Mouse (Mus musculus): ENCODE measurements around the gene Inca1. TPM values are rescaled to one million over a fixed set of nuclear protein-coding genes. Genes with fewer than 3 reads are reported as not detected.

Gene Inca1
- polyA plus RNA-seq, 1 experiment = 0.76 TPM

GRCm38 (mm10) chr11:70667271-70668150 lies 32.4 kb downstream of the Inca1 start:
- H3K4me1 ChIP-seq (ENCODE audit: control insufficient read depth, insufficient read depth, insufficient read length) = peaks cover 9% of the 10 kb centered on the region; the same call in 1 of the 2 replicates
- H3K27me3 ChIP-seq (ENCODE audit: control insufficient read depth, insufficient read depth, low read length) = no peaks in the 10 kb centered on the region
- no peak overlapping the region for H3K4me3 ChIP-seq (ENCODE audit: extremely low read depth, insufficient read depth, insufficient read length)
- no peak for TF ChIP-seq CTCF (IDR thresholded peaks at IDR 0.05; ENCODE audit: extremely low read depth, insufficient read depth, insufficient read length, insufficient replicate concordance)
- TF ChIP-seq POLR2A (IDR thresholded peaks at IDR 0.05; ENCODE audit: low read depth, low read length) = no peak
- H3K27ac ChIP-seq (ENCODE audit: insufficient read depth, low read length) = no peak overlapping the region
- no peak for DNase-seq (ENCODE audit: low read depth in 1 of 2, low spot score in 2 of 2)
- H3K36me3 ChIP-seq (ENCODE audit: control insufficient read depth, insufficient read depth, low read length) = peaks cover 20% of the 10 kb centered on the region
- WGBS = 82% methylated on average over 14 of the region's 14 CpGs

- 96% methylated on average over 8 of the region's 8 CpGs for WGBS
- no peak overlapping the region for H3K4me3 ChIP-seq (ENCODE audit: extremely low read depth, insufficient read depth, insufficient read length)
- H3K27me3 ChIP-seq (ENCODE audit: control insufficient read depth, insufficient read depth, low read length) = no peaks in the 10 kb centered on the region
- H3K27ac ChIP-seq (ENCODE audit: insufficient read depth, low read length) = no peak overlapping the region
- TF ChIP-seq CTCF (IDR thresholded peaks at IDR 0.05; ENCODE audit: extremely low read depth, insufficient read depth, insufficient read length, insufficient replicate concordance) = no peak
- TF ChIP-seq POLR2A (IDR thresholded peaks at IDR 0.05; ENCODE audit: low read depth, low read length) = no peak
- H3K4me1 ChIP-seq (ENCODE audit: control insufficient read depth, insufficient read depth, insufficient read length) = peaks cover 9% of the 10 kb centered on the region; the same call in 1 of the 2 replicates
- DNase-seq (ENCODE audit: low read depth in 1 of 2, low spot score in 2 of 2) = no peak
- H3K36me3 ChIP-seq (ENCODE audit: control insufficient read depth, insufficient read depth, low read length) = peaks cover 20% of the 10 kb centered on the region
Measured at GRCm38 (mm10) chr11:70666687-70667086, 33.3 kb downstream of the Inca1 start.

- peaks cover 4% of the 10 kb centered on the region; the same call in 1 of the 2 replicates for H3K4me1 ChIP-seq (ENCODE audit: control insufficient read depth, insufficient read depth, insufficient read length)
- no peak overlapping the region for H3K27ac ChIP-seq (ENCODE audit: insufficient read depth, low read length)
- TF ChIP-seq CTCF (IDR thresholded peaks at IDR 0.05; ENCODE audit: extremely low read depth, insufficient read depth, insufficient read length, insufficient replicate concordance) (no peak), POLR2A (IDR thresholded peaks at IDR 0.05; ENCODE audit: low read depth, low read length) (no peak)
- peaks cover 20% of the 10 kb centered on the region for H3K36me3 ChIP-seq (ENCODE audit: control insufficient read depth, insufficient read depth, low read length)
- H3K27me3 ChIP-seq (ENCODE audit: control insufficient read depth, insufficient read depth, low read length) = no peaks in the 10 kb centered on the region
- H3K4me3 ChIP-seq (ENCODE audit: extremely low read depth, insufficient read depth, insufficient read length) = no peak overlapping the region
- DNase-seq (ENCODE audit: low read depth in 1 of 2, low spot score in 2 of 2) = no peak
- whole genome bisulfite sequencing = 96% methylated on average over 9 of the region's 9 CpGs
Measured at GRCm38 (mm10) chr11:70664741-70665140, 35.2 kb downstream of the Inca1 start.

GRCm38 (mm10) chr11:70663957-70664356 lies 36.0 kb downstream of the Inca1 start:
- WGBS = 93% methylated on average over 6 of the region's 6 CpGs
- Histone ChIP-seq H3K36me3 (ENCODE audit: control insufficient read depth, insufficient read depth, low read length) (peaks cover 20% of the 10 kb centered on the region), H3K4me3 (ENCODE audit: extremely low read depth, insufficient read depth, insufficient read length) (no peak overlapping the region), H3K4me1 (ENCODE audit: control insufficient read depth, insufficient read depth, insufficient read length) (peaks cover 4% of the 10 kb centered on the region; the same call in 1 of the 2 replicates), H3K27me3 (ENCODE audit: control insufficient read depth, insufficient read depth, low read length) (no peaks in the 10 kb centered on the region), H3K27ac (ENCODE audit: insufficient read depth, low read length) (no peak overlapping the region)
- TF ChIP-seq CTCF (IDR thresholded peaks at IDR 0.05; ENCODE audit: extremely low read depth, insufficient read depth, insufficient read length, insufficient replicate concordance) (no peak), POLR2A (IDR thresholded peaks at IDR 0.05; ENCODE audit: low read depth, low read length) (no peak)
- no peak for DNase-seq (ENCODE audit: low read depth in 1 of 2, low spot score in 2 of 2)

GRCm38 (mm10) chr11:70663101-70663500 lies 36.9 kb downstream of the Inca1 start:
- no peak for DNase-seq (ENCODE audit: low read depth in 1 of 2, low spot score in 2 of 2)
- no peak overlapping the region for H3K4me3 ChIP-seq (ENCODE audit: extremely low read depth, insufficient read depth, insufficient read length)
- no peak overlapping the region for H3K27ac ChIP-seq (ENCODE audit: insufficient read depth, low read length)
- TF ChIP-seq POLR2A (IDR thresholded peaks at IDR 0.05; ENCODE audit: low read depth, low read length) (no peak), CTCF (IDR thresholded peaks at IDR 0.05; ENCODE audit: extremely low read depth, insufficient read depth, insufficient read length, insufficient replicate concordance) (no peak)
- H3K36me3 ChIP-seq (ENCODE audit: control insufficient read depth, insufficient read depth, low read length) = peaks cover 20% of the 10 kb centered on the region
- no peaks in the 10 kb centered on the region for H3K27me3 ChIP-seq (ENCODE audit: control insufficient read depth, insufficient read depth, low read length)
- WGBS = 94% methylated on average over 8 of the region's 8 CpGs
- peaks cover 5% of the 10 kb centered on the region; the same call in 1 of the 2 replicates for H3K4me1 ChIP-seq (ENCODE audit: control insufficient read depth, insufficient read depth, insufficient read length)

GRCm38 (mm10) chr11:70660571-70660970 lies 39.4 kb downstream of the Inca1 start:
- Histone ChIP-seq H3K4me1 (ENCODE audit: control insufficient read depth, insufficient read depth, insufficient read length) (peaks cover 22% of the 10 kb centered on the region; the same call in 1 of the 2 replicates), H3K27me3 (ENCODE audit: control insufficient read depth, insufficient read depth, low read length) (no peaks in the 10 kb centered on the region), H3K4me3 (ENCODE audit: extremely low read depth, insufficient read depth, insufficient read length) (no peak overlapping the region), H3K36me3 (ENCODE audit: control insufficient read depth, insufficient read depth, low read length) (peaks cover 20% of the 10 kb centered on the region), H3K27ac (ENCODE audit: insufficient read depth, low read length) (no peak overlapping the region)
- DNase-seq (ENCODE audit: low read depth in 1 of 2, low spot score in 2 of 2) = no peak
- WGBS = 91% methylated on average over 8 of the region's 8 CpGs
- TF ChIP-seq POLR2A (IDR thresholded peaks at IDR 0.05; ENCODE audit: low read depth, low read length) = no peak
- no peak for TF ChIP-seq CTCF (IDR thresholded peaks at IDR 0.05; ENCODE audit: extremely low read depth, insufficient read depth, insufficient read length, insufficient replicate concordance)

GRCm38 (mm10) chr11:70658942-70659341 lies 41.0 kb downstream of the Inca1 start:
- TF ChIP-seq CTCF (IDR thresholded peaks at IDR 0.05; ENCODE audit: extremely low read depth, insufficient read depth, insufficient read length, insufficient replicate concordance) (no peak), POLR2A (IDR thresholded peaks at IDR 0.05; ENCODE audit: low read depth, low read length) (no peak)
- H3K27me3 ChIP-seq (ENCODE audit: control insufficient read depth, insufficient read depth, low read length) = no peaks in the 10 kb centered on the region
- H3K36me3 ChIP-seq (ENCODE audit: control insufficient read depth, insufficient read depth, low read length) = peaks cover 11% of the 10 kb centered on the region
- no peak overlapping the region for H3K27ac ChIP-seq (ENCODE audit: insufficient read depth, low read length)
- WGBS = 90% methylated on average over 8 of the region's 8 CpGs
- H3K4me3 ChIP-seq (ENCODE audit: extremely low read depth, insufficient read depth, insufficient read length) = no peak overlapping the region
- H3K4me1 ChIP-seq (ENCODE audit: control insufficient read depth, insufficient read depth, insufficient read length) = peaks cover 22% of the 10 kb centered on the region; the same call in 1 of the 2 replicates
- DNase-seq (ENCODE audit: low read depth in 1 of 2, low spot score in 2 of 2) = no peak
